Mouse (Mus musculus) R1 (cell line): ENCODE data around the gene Zfp553.

Experiments
- DNase-seq: peaks from one replicate; pipeline ENCODE4 v3.0.0-alpha.2; 2018; ENCODE audit warnings: low read depth, low spot score

Zfp553 gene

DNA sequence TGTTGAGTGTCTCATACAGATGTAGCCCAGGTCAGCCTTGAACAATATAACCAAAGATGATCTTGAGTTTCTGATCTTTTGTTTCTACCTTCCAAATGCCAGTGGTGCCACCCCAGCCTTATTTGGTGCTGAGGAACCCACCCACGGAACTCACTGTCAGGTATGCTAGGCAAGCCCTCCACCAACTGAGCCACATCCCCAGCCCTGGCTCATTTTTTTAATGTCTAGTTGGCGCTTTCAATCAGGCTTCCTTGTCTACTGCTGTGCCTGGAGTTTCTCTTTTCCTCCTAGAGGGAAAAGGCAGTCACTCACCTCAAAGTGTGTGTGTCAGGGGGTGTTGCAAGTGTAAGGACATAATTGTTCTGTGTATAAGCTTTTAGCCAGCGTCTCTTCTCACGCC is 38.2 kb downstream of the Zfp553 start:
- DNase-seq: no peak

DNA sequence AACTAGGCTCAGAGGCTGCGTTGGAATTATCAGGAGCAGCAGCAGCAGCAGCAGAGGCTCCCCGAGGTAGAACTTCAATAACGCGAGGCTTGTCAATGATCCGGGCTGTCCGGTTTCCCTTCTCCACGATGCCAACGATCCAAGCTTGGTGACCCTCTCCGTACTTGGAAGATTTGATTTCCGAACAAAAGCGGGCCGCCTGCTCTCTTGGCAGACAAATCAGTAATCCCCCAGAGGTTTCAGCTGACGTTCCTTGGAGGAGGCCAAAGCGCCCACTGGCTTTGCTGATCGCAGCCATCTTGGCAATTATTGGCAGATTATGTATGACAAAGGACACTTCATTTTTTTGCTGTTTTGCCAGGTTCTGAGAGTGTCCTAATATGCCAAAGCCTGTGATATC is 39.7 kb downstream of the Zfp553 start:
- no peak for DNase-seq

DNA sequence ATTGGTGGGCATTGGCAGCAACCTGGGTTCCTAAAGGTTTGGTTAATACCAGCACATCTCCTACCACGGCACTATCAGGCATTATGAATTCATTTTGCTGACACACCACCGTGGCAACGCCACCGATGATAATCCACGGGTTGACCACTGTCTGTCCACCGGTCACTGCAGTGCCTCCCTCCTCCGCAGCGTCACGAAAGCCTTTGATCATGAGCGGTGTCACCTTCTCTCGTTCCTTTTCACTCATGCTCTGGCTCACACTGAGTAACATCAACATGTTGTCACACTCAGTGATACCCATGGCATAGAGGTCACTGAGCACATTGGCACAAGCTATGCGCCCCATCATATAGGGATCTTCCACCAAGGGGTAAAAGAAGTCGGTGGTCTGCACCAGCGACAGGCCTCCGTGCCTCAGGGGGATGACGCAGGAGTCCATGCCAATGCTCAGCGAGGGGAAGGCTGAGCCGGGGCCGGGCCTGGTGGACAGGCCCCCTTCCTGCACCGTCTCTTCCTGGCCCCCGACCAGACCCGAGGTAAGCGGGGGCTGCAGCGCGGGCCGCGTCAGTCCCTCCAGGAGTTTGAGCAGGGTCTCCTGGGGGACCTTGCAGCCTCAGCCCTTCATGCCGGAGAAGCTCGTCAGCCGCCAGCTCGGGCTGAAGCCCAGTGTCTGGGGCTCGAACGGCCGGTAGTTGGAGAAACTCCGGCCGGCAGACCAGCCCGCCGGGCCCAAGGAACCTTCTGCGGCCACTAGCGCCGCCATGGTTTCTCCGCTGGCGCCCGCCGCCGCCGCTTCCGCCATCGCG is 40.5 kb downstream of the Zfp553 start:
- peak; percentile 41 for DNase-seq

DNA sequence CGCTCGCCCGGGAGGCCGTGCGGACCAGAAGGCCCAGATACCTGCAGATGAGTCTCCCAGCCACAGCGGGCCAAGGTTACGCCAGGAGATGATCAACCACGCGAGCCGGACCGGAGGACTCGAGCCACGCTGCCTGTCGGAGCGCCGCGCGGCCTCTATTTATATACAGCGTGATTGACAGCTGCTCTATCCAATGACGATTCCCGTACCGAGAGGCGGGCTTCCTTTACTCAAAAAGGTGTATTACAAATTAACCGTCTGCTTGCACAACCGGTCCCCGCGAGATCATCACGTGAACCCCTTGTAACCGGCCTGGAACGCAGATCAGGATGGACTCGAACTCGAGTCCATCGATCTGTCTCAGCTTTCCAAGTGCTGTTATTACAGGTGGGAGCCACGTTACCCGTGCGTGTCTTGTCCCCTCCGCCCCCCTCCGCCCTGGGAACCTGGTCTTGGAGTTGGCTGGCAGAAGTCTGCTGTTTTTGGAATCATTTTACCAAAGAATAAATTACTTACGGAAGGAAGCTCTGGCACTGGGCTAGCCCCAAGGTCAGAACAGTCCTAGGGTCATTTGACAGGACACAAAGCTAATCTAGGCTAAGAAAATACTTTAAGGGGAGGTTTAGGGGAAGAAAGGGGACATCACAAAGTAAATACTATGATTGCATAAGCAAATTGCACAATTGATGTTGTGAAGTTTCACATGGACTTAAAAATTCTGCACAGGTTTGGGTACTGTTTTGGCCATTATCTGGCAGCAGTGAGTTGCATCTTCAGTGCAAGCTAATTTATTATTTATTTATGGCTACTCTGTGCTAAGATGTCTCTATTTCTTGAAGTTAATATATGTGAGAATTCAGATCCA is 41.3 kb downstream of the Zfp553 start, which contains the start of gene Sephs2:
Gene Sephs2, minus strand, starts transcription at position 131 of the 865 bp plus-strand sequence.
- DNase-seq: peak; percentile 97

DNA sequence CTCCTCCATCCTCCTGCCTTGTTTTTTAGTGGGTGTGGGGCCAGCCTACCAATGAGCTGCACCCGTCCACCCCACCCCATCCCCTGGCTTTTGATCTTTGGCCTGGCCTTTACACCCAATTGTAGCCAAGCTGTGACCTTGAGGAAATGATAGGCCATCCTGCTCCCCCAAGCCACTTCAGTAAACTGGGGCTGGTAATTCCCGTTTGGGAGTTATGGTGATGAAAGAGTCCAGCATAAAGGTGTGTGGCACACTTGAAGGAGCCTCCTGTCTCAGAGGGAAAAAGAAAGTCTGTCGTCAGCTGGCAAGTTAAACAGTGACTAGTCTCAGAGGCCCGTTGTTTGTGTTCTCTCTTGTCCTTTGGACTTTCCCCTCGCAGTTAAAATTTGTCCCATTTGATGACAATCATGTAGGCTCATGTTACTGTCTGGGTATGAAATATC is 43.7 kb downstream of the Zfp553 start:
- no peak for DNase-seq

DNA sequence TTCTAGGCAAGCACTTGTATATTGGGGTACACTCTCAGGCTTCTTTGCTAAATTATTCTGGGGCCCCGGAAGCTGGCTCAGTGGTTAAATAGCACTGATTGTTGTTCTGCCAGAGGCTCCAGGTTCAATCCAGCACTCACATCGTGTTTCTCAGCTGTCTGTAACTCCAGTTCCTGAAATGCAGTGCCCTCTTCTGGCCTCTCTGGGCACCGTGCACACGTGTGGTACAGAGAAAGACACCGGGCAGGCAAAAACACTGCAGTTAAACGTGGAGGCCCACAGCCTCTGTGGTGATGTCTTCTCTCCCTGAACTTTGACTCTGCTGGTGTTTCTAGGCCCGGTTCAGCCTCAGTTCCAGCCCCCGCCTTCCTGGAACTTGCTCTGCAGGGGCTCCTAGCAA is 45.5 kb downstream of the Zfp553 start:
- DNase-seq: peak; percentile 77

DNA sequence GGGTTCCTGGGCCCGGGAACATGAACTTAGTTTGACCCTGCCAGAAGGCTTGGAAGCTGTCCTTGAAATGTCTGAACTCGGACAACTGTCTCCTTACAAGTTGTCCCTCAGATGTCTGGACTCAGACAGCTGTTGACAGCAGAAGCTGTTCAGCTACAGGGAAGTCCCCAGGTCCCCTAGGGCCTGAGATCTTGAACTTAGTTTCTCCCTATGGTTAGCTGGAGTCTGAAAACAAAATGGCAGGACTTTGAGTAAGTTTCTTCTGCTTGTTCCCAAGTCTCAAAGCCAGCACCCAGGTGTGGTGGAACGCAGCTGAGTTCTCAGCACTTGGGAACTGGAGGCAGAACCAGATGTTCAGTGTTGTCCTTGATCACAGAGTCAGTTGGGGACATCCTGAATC is 47.2 kb downstream of the Zfp553 start:
- DNase-seq: no peak

DNA sequence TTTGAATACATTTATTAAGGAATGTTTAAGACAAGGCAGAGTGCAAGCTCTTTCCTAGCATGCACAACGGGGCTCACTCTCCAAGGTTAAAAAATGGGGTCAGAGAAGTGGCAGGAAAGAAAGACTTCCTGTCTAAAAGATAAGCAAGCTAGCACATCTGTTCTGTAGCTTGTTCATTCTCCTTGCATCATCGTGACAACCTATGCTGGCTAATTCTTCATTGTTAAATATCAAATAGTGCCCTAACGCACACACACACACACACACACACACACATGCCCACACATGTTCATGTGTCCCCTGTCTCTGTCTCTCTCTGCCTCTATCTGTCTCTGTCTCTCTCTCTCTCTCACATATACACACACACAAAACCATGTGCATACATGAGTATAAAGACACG is 48.3 kb downstream of the Zfp553 start:
- no peak for DNase-seq

DNA sequence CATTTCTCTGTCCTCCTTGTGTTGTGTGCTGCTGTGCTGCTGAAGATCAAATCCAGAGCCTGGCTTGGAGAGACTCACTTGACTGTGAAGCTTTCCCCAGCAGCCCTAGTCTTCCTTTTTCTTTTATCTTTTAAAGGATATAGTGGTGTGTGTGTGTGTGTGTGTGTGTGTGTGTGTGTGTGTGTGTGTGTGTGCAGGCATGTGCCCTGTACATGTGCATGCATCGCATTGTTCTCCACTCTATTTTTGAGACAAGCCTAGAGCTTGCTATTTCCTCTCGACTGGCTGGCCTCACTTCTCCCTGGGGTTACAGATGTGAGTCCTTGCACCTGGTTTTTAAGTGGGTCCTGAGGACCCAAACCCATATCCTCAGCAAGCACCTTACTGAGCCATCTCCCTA is 49.3 kb downstream of the Zfp553 start:
- no peak for DNase-seq

DNA sequence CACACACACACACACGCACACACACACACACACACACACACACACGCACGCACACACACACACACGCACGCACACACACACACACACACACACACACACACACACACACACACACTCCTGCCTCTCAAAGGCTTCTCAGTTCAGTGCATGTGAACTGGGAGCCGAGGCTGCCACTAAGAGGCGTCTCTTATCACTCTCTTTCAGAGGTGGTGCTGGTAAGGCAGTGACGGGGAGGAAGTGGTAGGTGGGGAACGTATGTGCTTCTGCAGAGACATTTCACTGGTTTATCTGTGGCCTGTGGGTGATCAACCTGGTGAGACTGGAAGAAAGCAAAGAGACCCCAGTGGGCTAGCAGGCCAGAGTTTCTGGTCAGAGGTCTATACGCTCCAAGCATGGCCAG is 52.3 kb downstream of the Zfp553 start:
- DNase-seq: no peak
